Mouse (Mus musculus): ENCODE measurements around the gene Itga6. TPM values are rescaled to one million over a fixed set of nuclear protein-coding genes. Genes with fewer than 3 reads are reported as not detected.

Itga6 gene
- polyA plus RNA-seq, 1 experiment, result 21.9 TPM

GRCm38 (mm10) chr2:71863531-71864173 is 118.2 kb downstream of the Itga6 start:
- no peak for TF ChIP-seq POLR2A (IDR thresholded peaks at IDR 0.05; ENCODE audit: low read depth, low read length)
- TF ChIP-seq CTCF (IDR thresholded peaks at IDR 0.05; ENCODE audit: borderline replicate concordance, insufficient read depth, low read length), result no peak
- Histone ChIP-seq H3K4me1 (ENCODE audit: control insufficient read depth, insufficient read depth, low read length) (no peaks in the 10 kb centered on the region), H3K27ac (ENCODE audit: insufficient read depth, low read length) (no peak overlapping the region), H3K4me3 (ENCODE audit: insufficient read depth, low read length) (no peak overlapping the region)

- Histone ChIP-seq H3K27ac (ENCODE audit: insufficient read depth, low read length) (no peak overlapping the region), H3K4me3 (ENCODE audit: insufficient read depth, low read length) (no peak overlapping the region), H3K4me1 (ENCODE audit: control insufficient read depth, insufficient read depth, low read length) (no peaks in the 10 kb centered on the region)
- TF ChIP-seq POLR2A (IDR thresholded peaks at IDR 0.05; ENCODE audit: low read depth, low read length), result no peak
- TF ChIP-seq CTCF (IDR thresholded peaks at IDR 0.05; ENCODE audit: borderline replicate concordance, insufficient read depth, low read length), result no peak
Observed at GRCm38 (mm10) chr2:71865022-71865421, 119.6 kb downstream of the Itga6 start.

GRCm38 (mm10) chr2:71865935-71866334 is 120.5 kb downstream of the Itga6 start:
- no peaks in the 10 kb centered on the region for H3K4me1 ChIP-seq (ENCODE audit: control insufficient read depth, insufficient read depth, low read length)
- H3K4me3 ChIP-seq (ENCODE audit: insufficient read depth, low read length), result no peak overlapping the region
- no peak for TF ChIP-seq POLR2A (IDR thresholded peaks at IDR 0.05; ENCODE audit: low read depth, low read length)
- no peak for TF ChIP-seq CTCF (IDR thresholded peaks at IDR 0.05; ENCODE audit: borderline replicate concordance, insufficient read depth, low read length)
- H3K27ac ChIP-seq (ENCODE audit: insufficient read depth, low read length), result no peak overlapping the region

GRCm38 (mm10) chr2:71866565-71866964 is 121.1 kb downstream of the Itga6 start:
- TF ChIP-seq POLR2A (IDR thresholded peaks at IDR 0.05; ENCODE audit: low read depth, low read length) (no peak), CTCF (IDR thresholded peaks at IDR 0.05; ENCODE audit: borderline replicate concordance, insufficient read depth, low read length) (no peak)
- Histone ChIP-seq H3K27ac (ENCODE audit: insufficient read depth, low read length) (no peak overlapping the region), H3K4me1 (ENCODE audit: control insufficient read depth, insufficient read depth, low read length) (no peaks in the 10 kb centered on the region), H3K4me3 (ENCODE audit: insufficient read depth, low read length) (no peak overlapping the region)

GRCm38 (mm10) chr2:71867019-71867418 is 121.6 kb downstream of the Itga6 start:
- no peak overlapping the region for H3K27ac ChIP-seq (ENCODE audit: insufficient read depth, low read length)
- TF ChIP-seq POLR2A (IDR thresholded peaks at IDR 0.05; ENCODE audit: low read depth, low read length), result no peak
- H3K4me1 ChIP-seq (ENCODE audit: control insufficient read depth, insufficient read depth, low read length), result no peaks in the 10 kb centered on the region
- no peak overlapping the region for H3K4me3 ChIP-seq (ENCODE audit: insufficient read depth, low read length)

GRCm38 (mm10) chr2:71867480-71867879 is 122.1 kb downstream of the Itga6 start:
- Histone ChIP-seq H3K27ac (ENCODE audit: insufficient read depth, low read length) (no peak overlapping the region), H3K4me1 (ENCODE audit: control insufficient read depth, insufficient read depth, low read length) (no peaks in the 10 kb centered on the region), H3K4me3 (ENCODE audit: insufficient read depth, low read length) (no peak overlapping the region)
- TF ChIP-seq POLR2A (IDR thresholded peaks at IDR 0.05; ENCODE audit: low read depth, low read length) (no peak), CTCF (IDR thresholded peaks at IDR 0.05; ENCODE audit: borderline replicate concordance, insufficient read depth, low read length) (no peak)

GRCm38 (mm10) chr2:71868256-71868655 is 122.8 kb downstream of the Itga6 start:
- no peak overlapping the region for H3K4me3 ChIP-seq (ENCODE audit: insufficient read depth, low read length)
- TF ChIP-seq POLR2A (IDR thresholded peaks at IDR 0.05; ENCODE audit: low read depth, low read length) (no peak), CTCF (IDR thresholded peaks at IDR 0.05; ENCODE audit: borderline replicate concordance, insufficient read depth, low read length) (no peak)
- no peaks in the 10 kb centered on the region for H3K4me1 ChIP-seq (ENCODE audit: control insufficient read depth, insufficient read depth, low read length)
- H3K27ac ChIP-seq (ENCODE audit: insufficient read depth, low read length), result no peak overlapping the region

- Histone ChIP-seq H3K4me3 (ENCODE audit: insufficient read depth, low read length) (no peak overlapping the region), H3K4me1 (ENCODE audit: control insufficient read depth, insufficient read depth, low read length) (no peaks in the 10 kb centered on the region), H3K27ac (ENCODE audit: insufficient read depth, low read length) (no peak overlapping the region)
- TF ChIP-seq POLR2A (IDR thresholded peaks at IDR 0.05; ENCODE audit: low read depth, low read length), result no peak
- no peak for TF ChIP-seq CTCF (IDR thresholded peaks at IDR 0.05; ENCODE audit: borderline replicate concordance, insufficient read depth, low read length)
Observed at GRCm38 (mm10) chr2:71872141-71872540, 126.7 kb downstream of the Itga6 start.

- no peak within 1 kb of the TSS for H3K27ac ChIP-seq (ENCODE audit: insufficient read depth, low read length)
- TF ChIP-seq CTCF (IDR thresholded peaks at IDR 0.05; ENCODE audit: borderline replicate concordance, insufficient read depth, low read length) (no peak), POLR2A (IDR thresholded peaks at IDR 0.05; ENCODE audit: low read depth, low read length) (peak; percentile 69)
- peak within 1 kb of the TSS; percentile 64 for H3K4me3 ChIP-seq (ENCODE audit: insufficient read depth, low read length)
- H3K4me1 ChIP-seq (ENCODE audit: control insufficient read depth, insufficient read depth, low read length), result no peaks in the 10 kb centered on the region
Observed at GRCm38 (mm10) chr2:71872801-71873443, 127.5 kb downstream of the Itga6 start, which contains the start of gene Pdk1. Pdk1 (plus strand) TSS chr2:71873224.
